Mouse (Mus musculus) thymus, postnatal 4 days (tissue): Measurements from ENCODE around the gene Zfp827.
A peak's percentile ranks its signal among the peaks of the same experiment; 100 is the strongest.

Experiments
- DNase-seq: peaks from one replicate; pipeline ENCODE4 v3.0.0; 2021

The Zfp827 gene

DNA sequence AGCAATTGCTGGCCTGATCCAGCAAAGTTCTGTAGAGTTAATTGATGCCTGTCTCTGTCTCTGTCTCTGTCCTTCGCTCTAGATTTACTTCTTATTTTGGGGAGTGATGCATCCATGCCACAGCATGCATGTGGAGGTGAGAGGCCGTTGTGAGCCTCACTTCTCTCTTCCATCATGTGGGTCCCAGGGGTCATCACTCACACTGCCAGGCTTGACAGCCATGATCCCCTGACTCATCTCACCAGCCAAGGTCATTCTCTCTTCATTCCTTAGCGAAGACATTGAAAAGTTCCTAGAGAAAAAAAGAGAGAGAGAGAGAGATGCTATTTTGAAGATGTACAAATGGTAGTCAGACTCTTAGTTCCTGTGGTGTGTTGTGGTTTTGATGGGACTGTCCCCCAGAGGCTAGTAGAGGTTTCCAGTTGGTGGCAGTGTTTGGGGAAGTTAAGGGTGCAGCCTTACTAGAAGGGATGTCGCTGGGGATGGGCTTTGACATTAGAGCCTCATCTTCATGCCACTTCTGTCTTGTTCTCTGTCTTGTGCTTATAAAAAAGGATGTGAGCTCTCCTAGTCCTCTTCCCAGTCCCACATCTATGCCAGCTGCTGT, 133.0 kb downstream of the Zfp827 start:
- DNase-seq = no peak

DNA sequence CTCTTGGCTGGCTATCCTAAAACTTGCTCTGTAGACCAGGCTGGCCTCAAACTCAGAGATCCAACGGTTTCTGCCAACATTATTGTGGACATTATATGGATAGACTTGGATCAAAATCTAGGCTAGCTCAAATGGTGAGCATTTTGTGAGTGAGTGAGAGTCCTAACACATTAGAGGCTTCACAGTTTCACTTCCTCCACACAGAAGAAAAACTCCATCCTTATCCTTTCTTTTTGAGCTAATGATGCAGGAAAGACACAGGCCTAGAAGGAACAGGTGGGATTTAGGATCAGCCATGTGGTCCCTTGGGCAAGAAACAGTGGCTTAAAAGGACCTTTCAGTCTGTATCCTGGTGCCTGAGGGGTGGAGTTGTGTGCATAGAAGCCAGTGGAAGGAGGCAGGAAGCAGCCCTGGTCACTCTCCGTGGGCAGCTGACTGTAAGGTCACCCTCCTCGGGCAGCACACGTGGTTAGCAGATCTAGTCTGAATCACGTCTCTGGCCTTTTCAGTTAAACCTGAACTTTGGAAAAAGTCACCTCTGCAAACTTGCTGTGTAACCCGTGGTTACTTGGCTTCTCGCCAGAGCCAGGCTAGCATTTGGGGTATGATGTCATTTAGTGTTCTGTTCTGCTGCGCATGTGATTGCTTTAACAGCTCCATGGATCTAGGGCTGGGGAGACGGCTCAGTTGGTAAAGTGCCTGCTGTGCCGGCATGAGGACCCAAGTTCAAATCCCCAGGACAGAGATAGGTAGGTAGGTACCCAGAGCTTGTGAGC, 134.5 kb downstream of the Zfp827 start:
- DNase-seq = no peak

DNA sequence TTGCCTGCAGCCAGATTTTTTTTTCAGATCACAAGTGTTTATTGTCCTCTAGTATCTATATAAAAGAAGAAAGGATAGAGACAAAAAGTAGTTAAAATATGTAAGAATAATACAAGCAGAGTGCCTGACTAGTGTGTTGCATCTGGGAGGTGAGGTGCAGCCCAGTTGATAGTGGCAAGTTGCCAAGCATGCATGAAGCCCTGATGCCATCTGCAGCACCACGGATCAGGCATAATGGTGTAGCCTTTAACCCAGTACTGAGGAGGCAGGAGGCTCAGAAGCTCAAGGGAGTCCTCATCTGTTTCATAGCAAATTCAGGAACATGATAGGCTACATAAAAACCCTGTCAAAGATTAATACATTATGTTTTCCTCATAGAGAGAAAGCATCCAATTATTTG, 136.1 kb downstream of the Zfp827 start:
- DNase-seq = no peak

DNA sequence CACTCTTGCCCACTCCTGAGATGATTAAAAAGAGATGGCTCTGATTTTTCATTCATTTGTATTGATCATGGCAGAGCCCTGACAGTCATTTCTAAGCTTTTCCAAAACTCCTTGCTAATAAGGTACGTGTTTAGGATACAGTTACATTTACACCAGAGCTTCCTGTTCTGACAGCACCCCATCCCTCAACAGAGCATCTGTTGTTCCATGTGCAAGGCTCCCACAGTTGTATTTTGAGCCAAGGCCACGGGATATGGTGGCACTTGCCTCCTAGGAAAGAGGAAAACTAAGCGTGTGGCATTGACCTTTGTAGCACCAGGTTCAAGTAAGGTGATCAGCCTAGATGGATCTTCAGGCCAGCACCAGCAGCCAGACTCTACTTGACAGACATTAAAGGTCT, 137.0 kb downstream of the Zfp827 start:
- DNase-seq = no peak

DNA sequence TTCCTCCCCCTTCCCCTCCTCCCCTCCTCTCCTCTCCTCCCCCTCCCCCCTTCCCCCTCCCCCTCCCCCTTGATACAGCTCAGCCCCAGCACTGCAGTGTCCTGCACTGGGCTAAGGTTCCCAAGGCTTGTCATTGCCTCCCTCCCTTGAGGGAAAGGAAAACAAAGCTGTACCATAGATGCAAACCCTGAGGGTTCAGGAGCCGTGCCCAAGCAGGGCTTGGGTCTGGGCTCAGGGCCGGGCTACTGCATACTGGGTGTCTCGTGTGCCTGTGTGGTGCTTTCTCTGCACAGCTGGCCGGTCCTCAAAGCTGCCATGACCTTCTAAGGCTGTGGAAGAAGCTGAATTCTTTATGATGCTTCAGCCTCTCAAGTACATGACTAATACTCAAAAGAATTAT, 145.4 kb downstream of the Zfp827 start:
- DNase-seq = no peak

DNA sequence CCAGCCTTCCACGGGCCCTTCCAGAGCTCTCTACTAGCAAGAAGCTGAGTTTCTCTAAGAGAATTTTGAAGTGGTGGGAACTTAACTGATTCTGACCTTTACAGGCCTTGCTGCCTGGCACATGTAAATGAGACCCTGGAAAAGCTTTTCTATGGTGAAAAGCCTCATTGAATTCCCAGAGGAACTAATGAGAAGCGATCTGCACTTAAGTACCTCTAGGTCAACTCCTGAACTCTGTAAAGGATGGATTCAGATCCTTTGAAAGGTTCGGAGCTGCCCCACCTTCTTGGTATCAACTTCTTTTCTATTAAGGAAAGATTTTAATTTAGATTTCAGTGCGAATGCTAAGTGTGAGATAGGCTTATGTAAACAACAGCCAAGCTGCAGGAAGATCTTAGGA, 147.8 kb downstream of the Zfp827 start:
- no peak for DNase-seq

DNA sequence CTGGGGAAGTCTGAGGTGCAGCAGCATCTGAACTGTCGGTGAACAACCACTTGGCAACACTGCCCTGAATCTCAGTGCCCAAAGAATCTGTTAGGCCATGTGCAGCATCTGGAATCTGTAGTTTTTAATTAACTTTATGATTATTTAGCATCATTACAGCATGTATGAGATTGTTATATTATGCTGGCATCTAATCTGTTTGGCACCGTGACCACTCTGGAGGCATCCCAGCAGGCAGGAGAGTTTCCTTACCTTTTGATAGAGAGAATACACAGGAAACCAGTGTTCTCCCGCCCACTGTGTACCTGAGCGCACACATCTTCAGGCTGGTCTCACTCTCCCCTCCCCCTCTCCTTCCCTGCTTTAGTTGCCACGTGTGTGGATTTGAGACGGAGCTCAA, 151.4 kb downstream of the Zfp827 start:
- no peak for DNase-seq

DNA sequence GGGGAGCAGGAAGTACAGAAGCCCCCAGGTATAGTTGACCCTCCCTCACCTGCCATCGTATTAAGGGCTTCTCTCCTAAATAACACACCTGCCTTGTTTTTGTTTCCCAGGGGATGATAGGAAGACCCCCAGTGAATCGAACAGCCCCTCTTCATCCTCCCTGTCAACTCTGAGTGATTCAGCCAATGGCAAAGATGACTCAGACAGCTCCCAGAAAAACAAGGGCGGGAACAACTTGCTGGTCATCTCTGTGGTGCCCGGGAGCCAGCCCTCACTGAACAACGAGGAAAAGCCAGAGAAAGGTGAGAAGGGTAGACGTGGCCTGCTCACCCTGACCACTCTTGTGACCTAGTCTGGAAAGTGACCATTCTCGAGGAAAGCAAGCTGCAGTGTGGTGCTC, 157.3 kb downstream of the Zfp827 start:
- no peak for DNase-seq

DNA sequence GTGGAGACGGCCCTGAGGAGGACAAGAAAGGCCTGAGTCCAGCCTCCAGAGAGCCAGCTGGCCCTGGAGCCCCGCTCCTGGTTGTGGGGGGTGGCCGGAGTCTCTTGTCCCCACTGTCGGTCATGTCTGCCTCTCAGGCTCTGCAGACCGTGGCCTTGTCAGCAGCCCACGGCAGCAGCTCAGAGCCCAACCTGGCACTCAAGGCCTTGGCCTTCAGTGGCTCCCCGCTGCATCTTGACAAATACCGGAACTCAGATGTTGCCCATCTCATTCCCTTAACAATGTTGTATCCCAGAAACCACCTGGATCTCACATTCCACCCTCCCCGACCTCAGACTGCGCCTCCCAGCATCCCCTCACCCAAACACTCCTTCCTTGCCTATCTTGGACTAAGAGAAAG, 161.8 kb downstream of the Zfp827 start:
- no peak for DNase-seq

DNA sequence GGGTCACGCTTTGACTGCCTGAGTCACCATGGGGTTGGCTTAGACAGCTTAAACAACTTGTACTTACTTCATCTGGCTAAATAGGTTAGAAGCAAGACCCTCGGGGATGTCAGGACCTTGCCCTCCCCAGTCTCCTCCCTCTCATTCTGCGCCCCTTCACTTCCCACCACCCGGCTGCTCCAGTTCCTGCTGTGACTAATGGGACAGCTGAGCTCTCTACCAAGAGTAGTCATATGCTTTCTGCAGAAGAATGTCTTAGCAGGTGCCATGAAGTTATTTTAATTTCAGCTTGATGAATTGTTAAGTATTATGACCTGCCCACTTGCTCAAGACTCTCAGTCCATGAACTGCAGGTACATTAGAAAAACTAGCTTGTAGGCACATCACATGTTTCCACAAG, 168.2 kb downstream of the Zfp827 start:
- no peak for DNase-seq

DNA sequence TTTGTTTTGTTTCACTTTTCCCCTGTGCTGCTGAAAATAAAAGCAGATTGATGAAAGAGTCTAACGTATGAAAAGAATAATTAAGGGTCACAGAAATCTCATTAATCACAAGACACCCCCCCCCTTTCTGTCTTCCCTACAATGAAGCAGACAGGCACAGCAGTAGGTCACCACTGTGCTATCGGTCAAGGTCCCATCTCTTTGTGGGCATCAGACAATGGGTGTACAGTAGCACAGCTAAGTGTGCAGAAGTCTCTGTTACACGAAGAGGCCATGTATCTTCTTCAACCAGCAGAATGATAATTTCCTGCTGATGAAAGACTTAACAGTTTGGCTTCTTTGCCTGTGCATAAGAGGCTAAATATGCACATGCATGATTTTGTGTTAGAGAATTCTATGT, 170.4 kb downstream of the Zfp827 start:
- no peak for DNase-seq

DNA sequence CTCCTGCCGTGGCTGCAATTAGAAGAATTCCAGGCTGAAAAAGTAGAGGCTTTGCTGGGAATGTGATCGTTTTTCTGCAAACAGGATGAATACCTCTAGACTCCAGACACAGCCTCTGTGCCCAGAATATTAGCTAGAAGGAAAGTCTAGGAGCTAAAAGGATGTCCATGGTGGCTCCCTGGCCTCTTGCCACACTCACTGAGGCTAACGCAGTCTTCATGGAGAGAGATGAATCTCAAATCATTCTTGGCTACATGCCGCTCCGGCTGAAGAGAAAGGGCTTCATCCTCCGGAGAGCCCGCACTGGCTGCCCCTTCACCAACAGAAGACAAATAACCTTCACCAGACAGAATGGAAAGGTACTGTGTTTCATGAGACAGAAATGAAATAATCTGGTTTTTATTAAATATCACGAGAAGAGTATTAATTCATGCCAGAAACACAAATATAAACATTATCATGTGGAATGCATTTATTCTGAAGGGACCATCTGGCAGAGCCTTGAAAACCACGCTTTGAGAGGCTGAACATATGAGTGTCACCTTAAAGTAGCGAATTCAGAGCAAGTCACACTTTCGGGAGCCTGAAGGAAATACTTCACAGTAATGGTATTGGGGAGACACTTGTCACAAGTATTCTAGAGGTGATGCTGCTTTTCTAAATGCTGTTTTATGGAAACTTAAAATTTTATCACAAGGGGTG, 173.4 kb downstream of the Zfp827 start:
- DNase-seq = no peak

DNA sequence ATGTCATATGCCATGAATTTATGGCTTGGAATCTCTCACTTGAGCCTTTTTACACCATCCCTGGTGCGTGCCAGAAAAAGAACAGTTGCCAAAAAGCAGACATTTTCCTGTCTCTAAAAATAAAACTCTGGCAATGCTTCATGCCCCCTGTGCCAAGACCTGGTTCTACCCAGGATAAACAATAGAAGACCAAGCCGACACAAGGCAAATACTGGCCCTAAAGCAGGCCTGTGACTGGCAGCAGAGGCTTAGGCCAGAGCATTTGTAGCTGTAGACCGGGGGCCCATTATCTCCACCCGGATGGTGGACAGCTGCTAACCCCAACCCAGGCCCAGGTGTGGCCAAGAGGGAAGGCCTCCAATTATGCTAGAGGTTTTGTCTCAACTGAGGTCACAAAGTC, 178.7 kb downstream of the Zfp827 start:
- DNase-seq = no peak

DNA sequence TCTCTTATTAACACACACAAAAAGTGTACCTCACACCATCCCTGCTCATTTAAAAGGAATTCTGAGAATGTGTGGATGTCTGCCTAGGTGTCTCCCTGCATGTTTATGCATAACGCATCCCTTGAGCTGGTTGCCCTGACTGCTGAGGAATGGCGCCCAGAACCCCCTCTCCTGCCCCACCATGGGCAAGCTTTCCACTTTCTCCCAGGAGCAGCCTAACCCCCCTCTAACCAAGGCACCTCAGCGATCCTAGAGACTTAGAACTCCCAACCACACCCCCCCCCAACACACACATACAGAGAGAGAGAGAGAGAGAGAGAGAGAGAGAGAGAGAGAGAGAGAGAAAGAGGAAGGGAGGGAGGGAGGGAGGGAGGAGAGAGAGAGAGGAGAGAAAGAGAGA, 179.9 kb downstream of the Zfp827 start:
- DNase-seq = no peak

DNA sequence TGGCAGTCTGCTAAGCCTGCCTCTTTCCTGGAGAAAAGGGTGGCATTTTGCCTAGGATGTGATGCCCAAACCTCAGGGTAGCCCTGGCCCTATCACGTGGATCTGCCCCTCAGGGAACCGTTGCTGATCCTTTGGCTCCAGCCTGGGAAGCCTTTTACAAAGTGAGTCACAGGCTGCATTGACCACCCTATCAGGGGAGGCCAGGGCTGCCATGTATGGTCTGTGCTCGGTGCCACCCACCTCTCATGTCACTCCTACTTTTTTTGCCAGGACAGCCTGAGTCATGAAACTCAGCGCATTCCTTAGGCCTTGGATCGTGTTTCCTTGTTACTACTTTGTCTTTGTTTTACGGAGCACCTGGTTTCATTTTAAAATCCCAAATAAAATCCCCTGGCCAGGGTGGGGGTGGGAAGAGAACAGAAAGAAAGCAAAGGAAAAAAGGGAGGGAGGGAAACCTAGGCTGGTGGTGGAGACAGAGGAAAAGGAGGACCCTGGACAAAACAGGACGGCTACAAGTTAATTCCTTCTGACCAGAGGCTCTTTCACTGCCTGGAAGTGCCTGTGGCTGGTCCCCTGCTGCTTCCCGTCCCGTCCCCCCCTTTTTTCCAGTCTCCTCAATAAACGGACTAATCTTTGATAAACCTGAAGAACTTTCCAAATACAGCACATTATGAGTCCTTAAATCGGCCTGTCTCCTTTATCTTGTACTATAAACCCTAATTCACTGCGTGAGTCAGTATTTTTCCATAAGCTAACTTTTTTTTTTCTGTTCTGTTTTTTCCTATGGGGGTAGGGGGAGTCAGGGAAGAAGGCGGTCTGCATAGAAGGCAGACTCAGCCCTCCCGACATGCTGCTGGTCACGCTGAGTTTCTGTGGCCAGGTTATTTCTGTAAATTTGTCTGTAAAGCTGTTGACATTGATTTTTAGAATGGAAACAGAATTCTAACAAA, 180.7 kb downstream of the Zfp827 start:
- DNase-seq = no peak

DNA sequence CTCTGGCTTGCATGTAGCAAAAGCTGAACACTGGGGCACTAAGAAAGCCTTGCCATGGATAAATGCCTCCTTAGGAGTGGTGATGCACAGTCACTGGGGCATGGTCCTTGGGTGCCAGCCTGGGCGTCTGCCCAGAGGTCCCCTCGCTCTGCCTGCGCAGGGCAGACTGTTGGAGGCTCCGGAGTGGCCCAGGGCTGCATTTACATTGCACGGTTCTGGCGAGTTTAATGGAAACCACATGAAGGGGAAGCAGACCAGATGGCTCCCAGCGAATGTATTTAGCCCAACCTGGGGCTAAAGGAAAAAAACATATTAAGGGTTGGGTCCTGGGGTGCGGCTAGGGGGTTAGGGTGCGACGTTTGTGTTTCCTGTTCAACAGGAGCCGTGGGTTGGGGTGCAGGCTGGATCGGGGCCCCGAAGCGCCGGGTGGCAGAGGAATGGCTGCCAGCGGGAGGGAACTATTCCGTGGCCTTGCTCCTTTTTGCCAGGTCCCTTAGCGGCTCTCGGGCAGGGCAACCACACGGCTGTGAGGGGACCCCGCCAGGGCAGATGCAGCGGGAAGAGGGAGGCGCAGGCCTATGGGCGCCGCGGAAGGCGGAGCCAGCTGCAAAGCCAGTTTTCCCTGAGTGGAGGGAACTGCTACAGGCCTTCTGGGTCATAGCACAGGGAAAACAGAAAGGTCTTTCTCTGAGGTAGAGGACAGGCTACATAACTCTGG, 181.6 kb downstream of the Zfp827 start:
- peak; percentile 56 for DNase-seq

DNA sequence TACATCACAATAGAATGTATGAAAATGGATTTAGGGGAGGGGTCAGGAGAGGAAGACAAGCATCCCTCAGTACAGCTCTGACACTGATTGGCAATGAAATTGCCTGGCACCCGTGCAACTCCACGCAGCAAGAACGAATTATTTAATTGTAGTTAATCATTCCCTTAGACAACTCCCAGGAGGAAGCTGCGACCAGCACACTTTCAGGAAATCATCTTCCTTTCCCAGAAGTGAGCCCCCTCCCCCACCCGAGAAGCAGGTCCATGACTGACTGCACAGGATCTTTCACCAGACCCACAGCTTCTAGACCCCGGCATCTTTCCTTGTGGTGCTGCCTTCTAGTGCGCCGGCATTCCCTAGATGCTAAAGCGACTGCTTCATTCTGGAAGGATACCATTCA, 183.4 kb downstream of the Zfp827 start:
- no peak for DNase-seq

DNA sequence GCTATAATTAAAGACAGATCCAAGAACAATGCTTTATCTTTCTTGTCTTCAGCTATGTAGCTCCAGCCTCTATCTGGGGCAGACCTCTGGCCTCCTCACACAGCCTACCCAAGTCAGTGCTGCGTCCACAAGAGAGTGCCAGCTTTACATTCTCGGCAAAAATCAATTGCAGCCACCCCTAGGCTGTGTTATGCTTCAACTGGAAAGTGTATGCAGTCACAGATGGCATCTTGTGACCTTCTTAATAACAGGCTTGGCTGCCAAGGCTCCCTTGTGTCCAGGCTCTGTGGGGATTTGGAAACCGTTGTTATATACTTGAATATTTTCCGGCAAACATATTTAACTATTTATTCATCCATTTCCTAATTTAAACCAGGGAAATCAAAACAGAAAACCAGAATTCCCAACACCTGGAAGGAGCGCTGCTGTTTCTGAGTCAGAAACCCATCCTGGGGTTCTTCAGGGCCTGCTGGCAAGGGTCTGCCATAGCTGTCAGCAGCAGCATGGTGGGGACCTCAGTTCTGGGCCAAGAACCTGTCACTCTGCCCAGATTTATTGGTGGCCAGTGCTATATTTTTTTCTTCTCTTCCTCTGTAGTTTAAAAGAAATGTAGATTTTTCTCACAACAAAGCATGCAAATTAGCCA, 194.0 kb downstream of the Zfp827 start:
- DNase-seq = no peak

DNA sequence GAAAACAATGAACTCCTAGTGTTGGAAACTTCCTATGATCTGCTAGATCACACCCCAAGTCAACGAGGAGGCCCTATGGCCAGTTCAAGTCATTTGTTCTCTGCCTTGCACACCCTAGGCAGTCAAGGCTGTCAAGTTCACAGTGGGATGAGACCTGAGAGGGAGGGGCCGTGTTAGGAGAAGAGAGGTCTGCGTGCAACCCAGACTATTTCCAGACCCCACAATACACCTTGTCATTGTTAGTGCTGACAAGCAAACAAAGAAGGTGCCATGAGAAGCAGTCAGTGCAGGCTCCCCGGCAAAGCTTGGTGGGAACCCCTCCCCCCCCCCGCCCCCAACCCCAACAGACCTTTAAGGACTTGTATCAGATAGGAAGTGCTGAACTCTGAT, 194.5 kb downstream of the Zfp827 start:
- no peak for DNase-seq

DNA sequence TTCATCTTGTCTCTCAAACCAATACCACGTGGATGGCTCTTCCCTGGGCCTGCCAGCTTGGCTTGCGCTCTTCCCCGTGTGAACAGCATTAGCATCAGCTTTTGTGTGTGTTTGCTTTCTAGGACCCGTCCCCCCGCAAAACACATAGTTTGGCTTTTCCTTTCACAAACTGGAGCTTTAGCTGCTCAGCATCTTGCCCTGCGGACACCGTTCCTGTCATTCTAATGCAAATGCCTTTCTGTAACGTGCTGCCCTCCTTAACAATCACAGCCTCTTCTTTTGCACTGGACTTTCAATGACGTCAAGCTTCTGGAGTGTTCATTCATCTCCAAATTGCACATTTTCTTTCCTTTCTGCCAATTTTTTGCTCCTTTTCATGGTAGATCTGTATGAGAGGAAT, 196.1 kb downstream of the Zfp827 start:
- DNase-seq = no peak

DNA sequence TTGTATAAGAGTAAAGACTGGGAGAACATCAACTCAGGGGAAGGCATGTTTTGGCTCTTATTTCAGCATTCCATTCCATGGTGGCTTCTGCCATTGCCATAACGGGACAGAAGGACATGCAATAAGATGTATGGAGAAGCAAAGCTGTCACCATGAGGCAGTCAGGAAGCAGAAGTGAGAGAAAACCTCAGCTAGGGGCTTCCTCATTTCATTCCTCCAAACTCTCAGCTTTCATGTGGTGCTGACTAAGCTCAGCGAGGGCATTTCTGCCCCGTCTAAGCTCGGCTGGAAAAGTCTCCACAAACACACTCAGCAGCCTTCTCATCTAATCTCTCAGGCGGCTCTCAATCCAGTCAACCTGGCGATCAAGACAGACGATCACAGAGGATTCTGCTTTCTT, 197.3 kb downstream of the Zfp827 start:
- DNase-seq = no peak

DNA sequence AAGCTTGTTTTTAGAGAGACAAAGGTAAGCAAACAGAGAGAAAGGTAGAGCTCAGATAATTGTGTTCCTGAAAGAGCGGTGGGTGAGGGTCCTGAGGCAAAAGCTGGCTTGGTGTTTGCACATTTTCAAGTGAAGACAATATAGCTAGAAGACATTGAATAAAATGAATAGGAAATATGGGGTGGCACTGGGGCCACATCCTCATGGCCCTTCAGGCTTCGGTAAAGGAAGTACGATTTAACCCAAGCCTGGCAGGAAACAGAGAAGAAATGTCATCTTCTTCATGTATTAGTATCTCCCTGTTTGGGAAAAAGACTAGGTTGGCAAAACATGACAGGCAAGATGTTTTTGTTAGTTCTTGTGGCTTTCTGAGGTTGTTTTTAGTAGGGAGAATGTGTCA, 197.8 kb downstream of the Zfp827 start:
- DNase-seq = no peak
